8 mouse cellular contexts compared by ENCODE assay signal in genomic region chr13:57269614-57270013, GRCm38 (mm10).
DNase-seq lines count a peak whose midpoint lies in the region; ATAC-seq lines count a peak whose summit lies in the region.

No protein-coding gene starts in this region.

- no peak overlapping the region for H3K9ac ChIP-seq in midbrain, embryonic 13.5 days (replicated peaks)

- intact Hi-C loops in gastrocnemius, postnatal 36 days (cut with DNase I), result loop anchor here (10.0 kb wide), 1 partner anchor 795 kb away; no protein-coding TSS in a partner anchor
- intact Hi-C loops in heart, postnatal 36 days (cut with DNase I), result loop anchor here (2.0 to 10.0 kb wide), 2 partner anchors 463 to 615 kb away; no protein-coding TSS in a partner anchor

- H3K4me3 ChIP-seq in midbrain, embryonic 13.5 days (replicated peaks), result no peak overlapping the region

- 11% methylated on average over 8 of the region's 8 CpGs for WGBS in midbrain, embryonic 13.5 days

- no peaks in the 10 kb centered on the region for H3K36me3 ChIP-seq in midbrain, embryonic 13.5 days

- H3K9me3 ChIP-seq in midbrain, embryonic 13.5 days, result no peaks in the 10 kb centered on the region

- DNase-seq in gastrocnemius, postnatal 10 days, result peak; percentile 17
- DNase-seq in gastrocnemius, postnatal 36 days, result no peak
- peak; percentile 77 for DNase-seq in ES-CJ7 (ENCODE audit: low read depth, low spot score)
- DNase-seq in embryo, embryonic 10 days (ENCODE audit: low spot score), result peak; percentile 89
- DNase-seq in heart, postnatal 36 days, result peak; percentile 18 to 24
- peak; percentile 45 to 60 for DNase-seq in layer of hippocampus, postnatal 10 days (ENCODE audit: low spot score in 2 of 2)
- DNase-seq in natural killer cell, adult 2 months (ENCODE audit: low spot score in 2 of 2), result no peak

- H3K4me2 ChIP-seq in midbrain, embryonic 13.5 days (replicated peaks), result no peak overlapping the region

- no peaks in the 10 kb centered on the region for H3K4me1 ChIP-seq in midbrain, embryonic 13.5 days (replicated peaks)

- no peak overlapping the region for H3K27ac ChIP-seq in midbrain, embryonic 13.5 days

- peak; percentile 85 for ATAC-seq in midbrain, embryonic 13.5 days

- no peaks in the 10 kb centered on the region for H3K27me3 ChIP-seq in midbrain, embryonic 13.5 days

Comparison
In these comparisons a context has a peak if more than half of its experiments do, and no peak if none do; other contexts are left out.
1. DNase-seq: peak in gastrocnemius, postnatal 10 days (single experiment), ES-CJ7 (single experiment), embryo, embryonic 10 days (single experiment), heart, postnatal 36 days (2 of 2) and layer of hippocampus, postnatal 10 days (2 of 2); none in gastrocnemius, postnatal 36 days (0 of 2) and natural killer cell, adult 2 months (0 of 2).